Mouse (Mus musculus): ENCODE results near the gene Gm49673.
"Not testable (repeated sequence)": the region's sequence is repeated elsewhere in the genome, so short reads cannot be mapped to it uniquely, and the experiment has no call there.

The Gm49673 gene

GRCm38 (mm10) chr17:8129578-8129977, 18.0 kb downstream of the Gm49673 start:
- not testable (repeated sequence) for DNase-seq

- peak in 1 of 2 experiments; percentile 49 for DNase-seq
These were observed 19.1 kb downstream of the Gm49673 start for GRCm38 (mm10) chr17:8128326-8128993.

GRCm38 (mm10) chr17:8124586-8124985, 23.0 kb downstream of the Gm49673 start:
- not testable (repeated sequence) for DNase-seq

GRCm38 (mm10) chr17:8122974-8123373, 24.6 kb downstream of the Gm49673 start:
- DNase-seq = not testable (repeated sequence)

- DNase-seq = not testable (repeated sequence)
These were observed 30.7 kb downstream of the Gm49673 start for GRCm38 (mm10) chr17:8116928-8117327.

GRCm38 (mm10) chr17:8116378-8116777, 31.2 kb downstream of the Gm49673 start:
- DNase-seq = not testable (repeated sequence)

- DNase-seq = not testable (repeated sequence)
These were observed 35.4 kb downstream of the Gm49673 start for GRCm38 (mm10) chr17:8112199-8112598.

- DNase-seq = not testable (repeated sequence)
These were observed 46.3 kb downstream of the Gm49673 start for GRCm38 (mm10) chr17:8101297-8101609.

- peak in 1 of 2 experiments; percentile 16 for DNase-seq
These were observed 46.9 kb downstream of the Gm49673 start for GRCm38 (mm10) chr17:8100405-8101296.

- not testable (repeated sequence) for DNase-seq
These were observed 51.4 kb downstream of the Gm49673 start for GRCm38 (mm10) chr17:8096199-8096598.

- DNase-seq = not testable (repeated sequence)
These were observed 51.9 kb downstream of the Gm49673 start for GRCm38 (mm10) chr17:8095653-8096052.

- DNase-seq = not testable (repeated sequence)
These were observed 54.8 kb downstream of the Gm49673 start for GRCm38 (mm10) chr17:8092537-8093526.

GRCm38 (mm10) chr17:8091320-8091719, 56.3 kb downstream of the Gm49673 start:
- DNase-seq = not testable (repeated sequence)

GRCm38 (mm10) chr17:8069847-8070246, 77.7 kb downstream of the Gm49673 start:
- DNase-seq = not testable (repeated sequence)

- not testable (repeated sequence) for DNase-seq
These were observed 90.9 kb downstream of the Gm49673 start for GRCm38 (mm10) chr17:8056637-8057138.

GRCm38 (mm10) chr17:8055919-8056589, 91.5 kb downstream of the Gm49673 start:
- DNase-seq = not testable (repeated sequence)

- DNase-seq = peak; percentile 91 to 95
These were observed 96.3 kb downstream of the Gm49673 start for GRCm38 (mm10) chr17:8051247-8051646.

- DNase-seq = not testable (repeated sequence)
These were observed 97.4 kb downstream of the Gm49673 start for GRCm38 (mm10) chr17:8050218-8050617.

GRCm38 (mm10) chr17:8046178-8046577, 101.4 kb downstream of the Gm49673 start:
- peak; percentile 83 to 86 for DNase-seq

- DNase-seq = not testable (repeated sequence)
These were observed 106.4 kb downstream of the Gm49673 start for GRCm38 (mm10) chr17:8041197-8041596.

GRCm38 (mm10) chr17:8039916-8040635, 107.5 kb downstream of the Gm49673 start:
- DNase-seq = not testable (repeated sequence)
